Mouse (Mus musculus): ENCODE data around the gene Plb1. TPM values are rescaled to one million over a fixed set of nuclear protein-coding genes. Genes with fewer than 3 reads are reported as not detected.

Gene Plb1
- polyA plus RNA-seq (2014; fragmentation: Nextera tagmentation; extraction: Ambion mirVana): 1.2 and 1.9 TPM in 2 replicates

GRCm38 (mm10) chr5:32232474-32232873, at the start of gene Plb1:
TSS of gene Plb1 (plus strand) at chr5:32232708.
- ATAC-seq (replicated peaks; ENCODE audit: low FRiP score, low TSS enrichment, low read depth) (no peak), DNase-seq (ENCODE audit: low spot score) (no peak)
- Histone ChIP-seq H3K27me3 (replicated peaks; ENCODE audit: control insufficient read depth, insufficient read depth, low read length) (no peaks in the 10 kb centered on the region), H3K4me2 (ENCODE audit: low read length) (no peak within 1 kb of the TSS), H3K9me3 (ENCODE audit: control insufficient read depth, low read length) (no peaks in the 10 kb centered on the region), H3K4me1 (replicated peaks; ENCODE audit: control insufficient read depth, insufficient read depth, low read length) (no peaks in the 10 kb centered on the region), H3K4me3 (ENCODE audit: low read depth, low read length) (no peak within 1 kb of the TSS), H3K36me3 (ENCODE audit: control insufficient read depth, insufficient read depth, low read length) (no peaks in the 10 kb centered on the region), H3K9ac (ENCODE audit: low read length) (no peak within 1 kb of the TSS), H3K27ac (ENCODE audit: low read depth) (no peak within 1 kb of the TSS)
- 71% methylated on average over 9 of the region's 9 CpGs for WGBS

GRCm38 (mm10) chr5:32182885-32183629, 49.5 kb upstream of the Plb1 start:
- DNase-seq (ENCODE audit: low spot score) (peak; percentile 58), ATAC-seq (replicated peaks; ENCODE audit: low FRiP score, low TSS enrichment, low read depth) (peak; percentile 85)
- no peaks in the 10 kb centered on the region for H3K4me1 ChIP-seq (replicated peaks; ENCODE audit: control insufficient read depth, insufficient read depth, low read length)
- no peak overlapping the region for H3K4me2 ChIP-seq (ENCODE audit: low read length)
- H3K27me3 ChIP-seq (replicated peaks; ENCODE audit: control insufficient read depth, insufficient read depth, low read length): no peaks in the 10 kb centered on the region
- peak overlapping the region; percentile 43 for H3K27ac ChIP-seq (ENCODE audit: low read depth)
- H3K9ac ChIP-seq (ENCODE audit: low read length): no peak overlapping the region
- WGBS: 49% methylated on average over 4 of the region's 4 CpGs
- H3K4me3 ChIP-seq (ENCODE audit: low read depth, low read length): no peak overlapping the region
- no peaks in the 10 kb centered on the region for H3K9me3 ChIP-seq (ENCODE audit: control insufficient read depth, low read length)
- H3K36me3 ChIP-seq (ENCODE audit: control insufficient read depth, insufficient read depth, low read length): no peaks in the 10 kb centered on the region

GRCm38 (mm10) chr5:32187717-32188116, 44.8 kb upstream of the Plb1 start:
- DNase-seq (ENCODE audit: low spot score) (no peak), ATAC-seq (replicated peaks; ENCODE audit: low FRiP score, low TSS enrichment, low read depth) (no peak)
- H3K27me3 ChIP-seq (replicated peaks; ENCODE audit: control insufficient read depth, insufficient read depth, low read length): no peaks in the 10 kb centered on the region
- WGBS: 37% methylated on average over 11 of the region's 11 CpGs
- H3K9ac ChIP-seq (ENCODE audit: low read length): no peak overlapping the region
- no peaks in the 10 kb centered on the region for H3K4me1 ChIP-seq (replicated peaks; ENCODE audit: control insufficient read depth, insufficient read depth, low read length)
- H3K36me3 ChIP-seq (ENCODE audit: control insufficient read depth, insufficient read depth, low read length): no peaks in the 10 kb centered on the region
- H3K4me2 ChIP-seq (ENCODE audit: low read length): no peak overlapping the region
- H3K9me3 ChIP-seq (ENCODE audit: control insufficient read depth, low read length): no peaks in the 10 kb centered on the region
- H3K27ac ChIP-seq (ENCODE audit: low read depth): no peak overlapping the region
- no peak overlapping the region for H3K4me3 ChIP-seq (ENCODE audit: low read depth, low read length)

- DNase-seq (ENCODE audit: low spot score) (no peak), ATAC-seq (replicated peaks; ENCODE audit: low FRiP score, low TSS enrichment, low read depth) (no peak)
- 67% methylated on average over 5 of the region's 5 CpGs for WGBS
- Histone ChIP-seq H3K27ac (ENCODE audit: low read depth) (no peak overlapping the region), H3K9ac (ENCODE audit: low read length) (no peak overlapping the region), H3K27me3 (replicated peaks; ENCODE audit: control insufficient read depth, insufficient read depth, low read length) (no peaks in the 10 kb centered on the region), H3K4me3 (ENCODE audit: low read depth, low read length) (no peak overlapping the region), H3K4me1 (replicated peaks; ENCODE audit: control insufficient read depth, insufficient read depth, low read length) (no peaks in the 10 kb centered on the region), H3K9me3 (ENCODE audit: control insufficient read depth, low read length) (no peaks in the 10 kb centered on the region), H3K4me2 (ENCODE audit: low read length) (no peak overlapping the region), H3K36me3 (ENCODE audit: control insufficient read depth, insufficient read depth, low read length) (no peaks in the 10 kb centered on the region)
Observed at GRCm38 (mm10) chr5:32191259-32191658, 41.2 kb upstream of the Plb1 start.

GRCm38 (mm10) chr5:32192016-32192845, 40.3 kb upstream of the Plb1 start:
- DNase-seq (ENCODE audit: low spot score) (peak; percentile 59), ATAC-seq (replicated peaks; ENCODE audit: low FRiP score, low TSS enrichment, low read depth) (no peak; the same call in 1 of the 2 replicates)
- Histone ChIP-seq H3K4me1 (replicated peaks; ENCODE audit: control insufficient read depth, insufficient read depth, low read length) (no peaks in the 10 kb centered on the region), H3K9ac (ENCODE audit: low read length) (no peak overlapping the region), H3K9me3 (ENCODE audit: control insufficient read depth, low read length) (no peaks in the 10 kb centered on the region), H3K36me3 (ENCODE audit: control insufficient read depth, insufficient read depth, low read length) (no peaks in the 10 kb centered on the region), H3K27me3 (replicated peaks; ENCODE audit: control insufficient read depth, insufficient read depth, low read length) (no peaks in the 10 kb centered on the region), H3K27ac (ENCODE audit: low read depth) (no peak overlapping the region), H3K4me3 (ENCODE audit: low read depth, low read length) (no peak overlapping the region), H3K4me2 (ENCODE audit: low read length) (no peak overlapping the region)
- WGBS: 78% methylated on average over 16 of the region's 16 CpGs

GRCm38 (mm10) chr5:32194236-32194635, 38.3 kb upstream of the Plb1 start:
- Histone ChIP-seq H3K36me3 (ENCODE audit: control insufficient read depth, insufficient read depth, low read length) (no peaks in the 10 kb centered on the region), H3K4me1 (replicated peaks; ENCODE audit: control insufficient read depth, insufficient read depth, low read length) (no peaks in the 10 kb centered on the region), H3K27me3 (replicated peaks; ENCODE audit: control insufficient read depth, insufficient read depth, low read length) (no peaks in the 10 kb centered on the region), H3K4me3 (ENCODE audit: low read depth, low read length) (no peak overlapping the region), H3K9ac (ENCODE audit: low read length) (no peak overlapping the region), H3K4me2 (ENCODE audit: low read length) (no peak overlapping the region), H3K27ac (ENCODE audit: low read depth) (no peak overlapping the region), H3K9me3 (ENCODE audit: control insufficient read depth, low read length) (no peaks in the 10 kb centered on the region)
- WGBS: 68% methylated on average over 4 of the region's 4 CpGs
- ATAC-seq (replicated peaks; ENCODE audit: low FRiP score, low TSS enrichment, low read depth): no peak
- no peak for DNase-seq (ENCODE audit: low spot score)

- Histone ChIP-seq H3K27ac (ENCODE audit: low read depth) (no peak overlapping the region), H3K4me1 (replicated peaks; ENCODE audit: control insufficient read depth, insufficient read depth, low read length) (no peaks in the 10 kb centered on the region), H3K9me3 (ENCODE audit: control insufficient read depth, low read length) (no peaks in the 10 kb centered on the region), H3K27me3 (replicated peaks; ENCODE audit: control insufficient read depth, insufficient read depth, low read length) (no peaks in the 10 kb centered on the region), H3K4me3 (ENCODE audit: low read depth, low read length) (no peak overlapping the region), H3K9ac (ENCODE audit: low read length) (no peak overlapping the region), H3K4me2 (ENCODE audit: low read length) (no peak overlapping the region), H3K36me3 (ENCODE audit: control insufficient read depth, insufficient read depth, low read length) (no peaks in the 10 kb centered on the region)
- DNase-seq (ENCODE audit: low spot score) (no peak), ATAC-seq (replicated peaks; ENCODE audit: low FRiP score, low TSS enrichment, low read depth) (peak; percentile 33; the same call in 1 of the 2 replicates)
- 47% methylated on average over 12 of the region's 12 CpGs for WGBS
Observed at GRCm38 (mm10) chr5:32195857-32196609, 36.5 kb upstream of the Plb1 start.

GRCm38 (mm10) chr5:32197698-32198097, 34.8 kb upstream of the Plb1 start:
- Histone ChIP-seq H3K9ac (ENCODE audit: low read length) (no peak overlapping the region), H3K27me3 (replicated peaks; ENCODE audit: control insufficient read depth, insufficient read depth, low read length) (no peaks in the 10 kb centered on the region), H3K36me3 (ENCODE audit: control insufficient read depth, insufficient read depth, low read length) (no peaks in the 10 kb centered on the region), H3K9me3 (ENCODE audit: control insufficient read depth, low read length) (no peaks in the 10 kb centered on the region), H3K4me2 (ENCODE audit: low read length) (no peak overlapping the region), H3K4me3 (ENCODE audit: low read depth, low read length) (no peak overlapping the region), H3K27ac (ENCODE audit: low read depth) (no peak overlapping the region), H3K4me1 (replicated peaks; ENCODE audit: control insufficient read depth, insufficient read depth, low read length) (no peaks in the 10 kb centered on the region)
- peak; percentile 96 for DNase-seq (ENCODE audit: low spot score)
- peak; percentile 77 for ATAC-seq (replicated peaks; ENCODE audit: low FRiP score, low TSS enrichment, low read depth)
- WGBS: 19% methylated on average over 4 of the region's 4 CpGs

Measured in intestine, embryonic 14.5 days (tissue).